Mouse (Mus musculus) retina, adult 2 months (tissue): Measurements from ENCODE around the gene Srprb.

Experiments used
- DNase-seq: peaks from one replicate; pipeline ENCODE4 v3.0.0-alpha.2; 2012; ENCODE audit warnings: low read depth, low spot score

The Srprb gene

DNA sequence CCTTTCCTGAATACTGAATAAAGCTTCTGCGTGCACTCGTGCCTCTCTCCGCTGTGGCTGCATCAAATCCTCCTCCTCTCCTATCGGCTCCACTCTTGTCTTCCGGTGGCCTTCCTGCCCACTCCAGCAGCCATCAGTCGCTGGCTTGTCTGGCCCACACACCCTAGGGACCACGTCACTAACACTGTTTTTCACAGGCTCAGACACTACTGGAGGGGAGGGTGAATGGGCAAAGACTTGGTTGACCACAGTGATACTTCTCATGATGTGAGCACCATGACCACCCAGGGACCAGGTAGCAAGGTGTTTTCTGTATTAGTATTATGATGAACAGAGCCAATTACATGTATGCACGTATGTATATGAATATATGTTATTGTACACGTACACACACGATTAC, 55.7 kb downstream of the Srprb start:
- DNase-seq = no peak

DNA sequence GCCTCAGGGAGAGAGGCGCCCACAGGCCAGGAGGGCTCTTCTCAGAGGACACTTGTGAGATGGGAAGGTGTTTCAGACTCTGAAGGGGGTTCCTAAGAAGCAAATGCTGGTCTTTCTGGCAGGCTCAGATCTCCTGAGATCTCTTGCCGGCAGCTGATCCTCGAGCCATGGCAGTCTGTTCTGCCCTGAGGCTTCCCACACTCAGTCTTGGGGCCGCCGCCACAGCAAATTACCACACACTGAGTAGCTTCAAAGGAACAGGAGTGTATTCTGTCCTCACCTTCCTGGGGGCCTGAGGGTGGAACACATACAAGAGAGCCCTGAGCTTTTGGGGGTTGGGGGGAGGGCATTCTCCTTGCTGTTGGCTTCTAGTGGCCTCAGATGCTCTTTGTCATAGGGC, 56.6 kb downstream of the Srprb start:
- no peak for DNase-seq

DNA sequence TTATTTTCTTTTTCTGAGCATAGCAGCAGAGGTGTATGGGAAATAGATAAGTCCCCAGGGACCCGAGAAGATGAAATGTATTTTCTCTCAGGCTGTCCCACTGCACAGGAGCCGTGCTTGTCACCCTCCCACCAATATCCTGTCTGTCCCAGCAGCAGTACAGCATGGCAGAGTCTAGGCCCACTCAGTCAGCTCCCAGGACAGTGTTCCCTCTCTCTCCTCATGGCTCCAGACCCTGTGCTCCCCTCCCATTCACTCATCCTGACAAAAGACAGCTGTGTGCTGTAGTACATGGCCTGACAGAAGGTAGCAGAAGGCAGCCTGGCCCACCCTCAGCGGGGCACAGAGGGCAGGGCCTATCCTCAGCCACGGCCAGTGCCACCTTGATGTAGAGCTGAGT, 58.1 kb downstream of the Srprb start:
- no peak for DNase-seq

DNA sequence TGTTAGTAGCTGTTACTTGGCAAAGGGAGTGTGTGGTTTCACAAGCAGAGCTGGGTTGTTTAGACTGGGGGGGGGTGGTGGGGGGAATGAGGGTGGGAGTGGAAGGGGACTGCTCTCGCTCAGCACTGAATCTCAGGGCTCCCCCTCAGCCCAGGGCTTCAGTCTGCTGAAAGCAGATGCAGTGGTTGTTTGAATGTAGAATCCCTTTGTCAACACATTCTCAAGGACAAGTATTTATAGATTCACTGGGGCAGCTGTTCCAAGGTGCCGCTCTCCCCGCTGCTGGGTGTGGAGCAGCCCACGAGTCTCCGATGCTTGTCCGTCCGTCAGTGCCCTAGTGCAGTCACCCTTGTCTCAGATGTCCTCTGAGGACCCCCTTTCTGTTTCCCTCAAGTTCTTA, 60.7 kb downstream of the Srprb start:
- no peak for DNase-seq

- DNase-seq = no peak
Observed at GRCm38 (mm10) chr9:103140384-103140783, 61.6 kb downstream of the Srprb start.

- no peak for DNase-seq
Observed at GRCm38 (mm10) chr9:103139481-103139880, 62.5 kb downstream of the Srprb start.
